Mouse (Mus musculus): Measurements from ENCODE around the gene Atxn7l2. TPM values are rescaled to one million over a fixed set of nuclear protein-coding genes. Genes with fewer than 3 reads are reported as not detected.

Gene Atxn7l2
- total RNA-seq, 2 experiments from 2014 or later = 22.5 to 23.0 TPM

DNA sequence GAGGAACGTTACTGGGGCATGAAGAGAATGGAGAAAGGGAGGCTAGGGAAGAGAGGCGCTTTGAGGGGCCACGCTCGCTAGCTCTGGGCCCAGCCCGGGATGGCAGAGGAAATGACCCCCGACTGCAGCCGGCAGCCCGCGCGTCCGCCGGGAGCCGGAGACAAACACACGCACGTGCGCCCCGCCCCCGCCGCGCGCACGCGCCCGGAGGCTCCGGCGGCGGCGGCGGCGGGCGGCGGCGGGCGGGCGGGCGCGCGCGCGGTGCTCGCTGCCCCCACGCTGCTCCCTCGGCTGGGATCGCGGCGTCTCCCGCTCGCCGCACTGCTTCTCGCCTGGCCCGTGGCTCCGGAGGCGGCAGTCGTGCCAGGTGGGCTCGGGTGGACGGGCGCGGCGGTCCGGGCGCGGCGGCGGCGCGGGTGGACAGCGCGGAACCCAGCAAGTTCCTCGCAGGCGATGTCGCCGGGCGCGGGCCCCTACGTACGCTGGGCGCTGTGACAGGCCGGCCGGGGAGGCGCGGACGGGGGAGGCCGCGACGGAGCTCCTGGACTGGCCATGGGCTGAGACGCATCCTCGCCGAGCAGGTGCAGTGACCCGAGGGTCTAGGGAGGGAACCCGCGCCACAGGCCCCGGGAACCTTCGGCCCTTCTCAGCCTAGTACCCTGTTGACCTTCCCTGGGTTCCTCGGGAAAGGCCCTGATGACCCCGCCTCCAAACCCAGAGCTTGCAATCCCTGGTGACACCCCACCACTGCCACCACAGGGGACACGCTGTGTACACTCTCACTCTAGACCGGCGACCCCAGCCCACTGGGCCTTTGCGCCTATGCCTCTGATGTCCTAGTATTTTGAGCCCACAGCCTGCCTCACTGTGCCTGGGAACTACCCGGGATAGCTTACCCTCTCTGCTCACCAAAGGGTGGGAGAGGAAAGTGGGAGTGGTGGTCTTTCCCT, 24.4 kb downstream of the Atxn7l2 start, which contains the start of gene Amigo1:
Amigo1 (plus strand) TSS at position 238 of the 950 bp plus-strand sequence.
- intact Hi-C loops (cut with DNase I) = loop anchor here (2.0 kb wide), 1 partner anchor 24 kb away; the partner anchor contains the start of gene Atxn7l2
- DNase-seq (ENCODE audit: low spot score in 2 of 2) = no peak

DNA sequence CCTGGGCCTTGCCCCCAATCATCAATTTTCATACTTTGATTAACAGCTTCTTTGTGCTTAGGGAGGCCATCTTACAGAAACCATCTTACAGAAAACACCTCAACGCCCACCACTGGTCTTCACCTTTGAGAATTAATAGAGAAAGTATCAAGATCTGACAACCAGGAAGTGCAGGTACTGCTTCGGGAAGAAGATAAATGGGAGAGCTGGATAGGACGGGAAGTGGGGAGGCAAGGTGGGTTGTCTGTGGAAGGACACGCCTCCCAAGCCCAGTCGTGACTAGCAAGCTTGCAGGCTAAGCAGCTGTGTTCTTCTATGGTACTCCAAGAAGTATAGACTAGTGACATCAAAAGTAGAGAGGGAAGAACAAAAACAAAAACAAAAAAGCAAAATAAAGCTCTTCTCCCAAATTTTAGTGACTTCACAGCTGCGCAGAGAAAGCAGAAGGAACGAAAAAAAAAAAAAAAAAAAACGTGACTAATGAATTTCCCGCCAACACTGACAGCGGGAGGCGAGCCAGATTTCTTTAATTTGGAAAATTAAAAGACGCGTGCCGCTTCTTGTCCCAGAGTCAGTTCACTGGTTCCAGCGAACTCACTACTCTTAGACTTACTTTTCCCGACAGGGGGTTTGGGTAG, 25.2 kb downstream of the Atxn7l2 start:
- DNase-seq (ENCODE audit: low spot score in 2 of 2) = no peak
- intact Hi-C loops (cut with DNase I) = loop anchor here (2.0 kb wide), 1 partner anchor 25 kb away; the partner anchor contains the start of gene Atxn7l2

DNA sequence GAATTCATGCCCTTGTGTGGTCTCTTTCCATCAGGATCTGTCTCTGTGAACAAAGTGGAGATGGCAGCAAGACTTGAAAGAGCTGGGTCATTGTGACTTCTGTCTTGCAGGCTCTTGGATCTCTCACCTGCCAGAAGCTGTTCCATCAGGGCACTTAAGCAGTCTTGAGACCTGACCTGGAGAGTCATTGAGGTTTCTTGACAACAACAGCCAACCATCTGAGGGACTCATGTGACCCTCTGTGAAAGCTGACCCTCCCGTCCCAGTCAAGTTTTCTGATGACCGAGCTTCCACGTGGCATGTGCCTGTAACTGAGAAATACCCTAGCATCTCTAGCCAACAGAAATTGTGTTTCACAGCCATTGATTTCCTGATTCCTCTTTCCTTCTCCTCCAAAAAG, 26.0 kb downstream of the Atxn7l2 start:
- no peak for DNase-seq (ENCODE audit: low spot score in 2 of 2)

DNA sequence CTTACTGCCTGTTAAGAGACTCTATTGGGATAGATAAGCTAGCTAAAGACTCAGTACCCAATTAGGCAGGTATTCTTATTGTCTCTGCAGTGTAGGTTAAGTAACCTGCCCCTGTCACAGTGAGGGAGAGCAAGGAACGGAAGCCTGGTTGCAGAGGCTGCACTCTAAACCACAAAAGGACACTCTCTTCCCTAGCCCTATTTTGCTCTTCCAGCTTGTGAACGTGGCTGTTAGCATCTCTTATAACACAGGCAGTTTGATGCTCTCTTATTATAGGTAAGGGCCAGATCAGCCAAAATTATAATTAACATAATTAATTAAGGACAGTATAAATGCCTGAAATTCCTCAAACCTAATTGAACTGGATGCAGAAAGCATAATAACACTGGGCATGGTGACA, 30.2 kb downstream of the Atxn7l2 start:
- intact Hi-C loops (cut with DNase I) = no loop called here
- no peak for DNase-seq (ENCODE audit: low spot score in 2 of 2)

More for the DNA sequence above, 26.0 kb downstream of the Atxn7l2 start:
- intact Hi-C loops (cut with DNase I) = no loop called here

DNA sequence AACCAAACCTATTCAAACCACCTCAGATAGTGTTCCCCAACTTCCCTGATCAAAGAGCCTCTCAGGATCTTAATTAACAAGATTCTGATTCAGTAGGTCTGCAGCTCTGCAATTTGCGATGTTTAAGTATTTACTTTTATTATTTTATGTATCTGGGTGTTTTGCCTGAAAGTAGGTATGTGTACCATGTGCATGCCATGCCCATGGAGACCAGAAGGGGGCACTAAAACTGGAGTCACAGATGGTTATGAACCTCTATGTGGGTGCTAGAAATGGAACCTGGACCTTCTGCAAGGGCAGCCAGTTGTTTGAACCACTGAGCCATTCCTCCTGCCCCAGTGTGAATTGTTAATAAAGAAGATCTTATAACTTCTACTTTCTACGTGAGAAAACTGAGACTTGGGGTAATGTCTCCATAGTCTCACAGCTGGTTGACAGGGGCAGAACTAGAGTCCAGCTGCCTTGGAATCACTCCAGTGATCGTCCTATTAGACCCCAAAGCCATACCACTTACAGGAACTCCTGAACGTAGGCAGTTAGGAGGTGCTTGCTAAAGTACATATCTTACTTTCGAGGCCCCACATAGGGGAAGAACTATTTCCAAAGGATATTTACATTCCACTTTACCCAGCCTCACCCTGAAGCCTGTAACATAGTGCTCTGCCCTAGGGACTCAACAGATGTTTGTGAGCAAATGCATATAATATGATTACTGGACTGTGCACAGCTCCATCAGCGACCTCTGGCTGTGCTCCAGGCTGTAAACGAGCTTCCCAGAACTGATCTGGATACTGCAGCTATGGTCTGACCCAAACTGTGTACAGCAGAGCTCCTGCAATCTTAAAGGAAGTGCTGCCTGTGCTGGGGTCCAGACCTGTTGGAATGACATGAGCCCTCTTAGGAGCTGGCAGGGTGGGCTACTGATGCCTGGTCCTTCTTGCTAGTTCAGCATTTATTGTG, 31.7 kb downstream of the Atxn7l2 start:
- DNase-seq (ENCODE audit: low spot score in 2 of 2) = no peak
- intact Hi-C loops (cut with DNase I) = no loop called here

DNA sequence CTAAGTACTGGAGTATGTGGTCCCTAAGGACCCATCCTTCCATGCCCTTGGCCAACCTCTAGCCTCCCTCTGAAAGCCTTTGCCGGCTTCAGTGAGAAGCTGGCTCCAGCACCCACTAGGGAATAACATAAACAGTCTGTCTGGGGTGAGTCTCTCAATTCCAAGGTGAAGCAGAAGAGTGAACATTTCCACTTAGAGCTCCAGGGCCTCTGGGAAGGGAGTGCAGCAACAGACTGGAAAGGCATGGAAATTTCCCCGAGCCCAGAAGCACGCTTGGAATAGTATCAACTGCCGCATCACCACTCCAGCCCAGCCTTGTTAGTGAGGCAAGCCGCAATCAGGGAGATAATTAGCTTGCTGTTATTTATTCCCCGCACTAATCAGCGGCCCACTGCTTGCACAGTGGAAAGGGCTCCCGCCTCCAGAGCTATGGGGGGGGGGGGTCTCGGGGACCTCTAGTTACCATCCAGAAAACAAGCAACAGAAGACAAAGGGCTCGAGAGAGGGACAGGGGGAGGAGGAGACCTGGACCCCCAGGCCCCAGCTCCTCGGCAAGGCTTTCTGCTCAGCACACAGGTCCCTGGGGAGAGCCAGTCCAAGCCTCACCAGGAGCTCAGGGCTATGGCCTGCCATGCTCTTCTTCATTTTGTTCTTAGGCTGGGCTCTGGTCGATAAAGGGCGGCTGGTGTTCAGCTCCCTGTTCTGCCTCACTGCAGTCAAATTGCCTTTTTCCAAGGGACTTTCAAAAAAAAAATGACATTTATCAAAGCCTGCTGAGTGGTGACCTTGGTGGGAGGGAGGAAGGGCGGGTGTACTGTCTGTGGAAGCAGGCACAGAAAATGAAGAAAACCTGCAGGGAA, 35.8 kb downstream of the Atxn7l2 start:
- intact Hi-C loops (cut with DNase I) = no loop called here
- DNase-seq (ENCODE audit: low spot score in 2 of 2) = peak; percentile 71 to 72

DNA sequence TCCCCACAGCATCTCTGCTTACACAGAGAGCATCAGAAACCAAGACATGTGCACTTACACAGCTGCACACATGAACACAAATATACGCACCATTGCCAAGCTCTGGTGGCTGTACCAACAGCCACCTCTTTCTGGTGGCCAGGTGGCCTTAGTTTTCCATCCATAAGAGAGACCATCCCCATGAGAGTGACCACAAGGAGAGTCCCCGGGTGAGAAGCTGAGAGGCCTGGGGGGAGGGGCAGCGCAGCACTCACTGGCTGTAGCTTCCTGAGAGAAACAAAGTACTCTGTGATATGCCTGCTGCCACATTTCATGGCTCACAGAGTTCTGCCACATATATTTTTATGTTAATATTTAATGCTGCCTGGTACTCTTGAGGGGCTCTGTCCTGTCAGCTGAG, 41.5 kb downstream of the Atxn7l2 start:
- intact Hi-C loops (cut with DNase I) = no loop called here
- DNase-seq (ENCODE audit: low spot score in 2 of 2) = no peak

- no peak for DNase-seq (ENCODE audit: low spot score in 2 of 2)
- intact Hi-C loops (cut with DNase I) = no loop called here
Observed at GRCm38 (mm10) chr3:108167499-108167898, 43.2 kb downstream of the Atxn7l2 start.

- intact Hi-C loops (cut with DNase I) = no loop called here
- peak; percentile 53 to 79 for DNase-seq (ENCODE audit: low spot score in 2 of 2)
Observed at GRCm38 (mm10) chr3:108166486-108167211, 44.1 kb downstream of the Atxn7l2 start.

DNA sequence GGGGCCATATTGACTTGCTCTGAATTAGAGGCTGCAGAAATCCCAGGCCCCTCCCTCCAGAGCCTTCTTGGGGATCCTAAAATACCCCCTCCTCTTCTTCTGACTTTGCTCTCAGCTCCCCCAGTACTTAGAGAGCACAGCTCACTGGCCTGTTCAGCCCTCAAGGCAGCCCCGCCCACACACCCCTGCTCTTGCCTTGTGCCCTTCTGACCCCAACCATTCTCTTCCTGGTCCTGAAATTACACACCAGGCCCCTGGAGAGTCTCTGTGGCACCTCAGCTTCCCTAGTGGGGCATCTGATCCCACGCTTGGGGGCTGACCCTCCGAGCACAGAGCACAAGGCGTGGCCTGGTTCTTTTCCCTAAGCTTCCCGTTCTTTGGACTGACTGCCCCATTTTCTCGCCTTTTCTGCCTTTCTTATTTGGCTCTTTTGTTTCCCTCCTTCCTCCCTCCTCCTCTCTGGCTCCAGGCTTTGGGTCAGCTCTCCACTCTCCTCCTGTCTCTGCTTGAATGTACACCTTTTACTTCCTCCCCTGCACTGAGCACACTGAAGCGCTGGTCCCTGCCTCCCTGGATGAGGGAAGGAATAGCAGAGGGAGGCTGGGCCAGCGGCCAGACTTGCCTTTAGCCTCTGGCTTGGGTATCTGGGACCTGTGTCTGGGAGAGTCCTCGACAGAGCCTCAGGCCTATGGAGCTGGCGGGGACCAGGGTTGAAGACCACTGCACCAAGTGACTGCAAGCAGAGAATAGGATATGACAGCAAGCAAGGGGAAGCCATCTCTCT, 45.0 kb downstream of the Atxn7l2 start:
- intact Hi-C loops (cut with DNase I) = loop anchor here (2.0 kb wide), 1 partner anchor 37 kb away; no protein-coding TSS in a partner anchor
- no peak for DNase-seq (ENCODE audit: low spot score in 2 of 2)

- intact Hi-C loops (cut with DNase I) = loop anchor here (2.0 to 5.0 kb wide), 4 partner anchors 38 to 222 kb away; partner anchors contain the start of gene Psma5
- peak; percentile 89 to 92 for DNase-seq (ENCODE audit: low spot score in 2 of 2)
Observed at GRCm38 (mm10) chr3:108164807-108165206, 45.9 kb downstream of the Atxn7l2 start.

DNA sequence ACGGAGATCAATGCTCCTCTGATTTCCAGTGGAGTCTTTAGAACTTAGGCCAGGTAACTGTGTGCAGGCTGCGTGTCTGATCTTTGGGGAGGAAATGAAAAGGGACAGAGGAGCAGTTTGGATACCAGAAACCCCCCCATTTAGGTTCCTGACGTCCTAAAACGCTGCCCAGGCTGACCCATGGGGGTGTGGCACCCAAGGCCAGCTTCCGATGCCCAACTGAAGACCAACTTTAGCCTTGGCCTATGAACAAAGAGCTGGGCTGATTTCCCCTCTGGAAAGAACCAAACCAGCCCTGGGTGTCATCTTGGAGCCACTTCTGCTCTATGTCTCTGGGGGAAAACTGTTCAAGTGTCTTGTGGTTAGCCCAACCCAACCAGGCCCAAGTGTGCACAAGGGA, 46.6 kb downstream of the Atxn7l2 start:
- intact Hi-C loops (cut with DNase I) = loop anchor here (2.0 to 5.0 kb wide), 4 partner anchors 39 to 223 kb away; partner anchors contain the start of gene Psma5

DNA sequence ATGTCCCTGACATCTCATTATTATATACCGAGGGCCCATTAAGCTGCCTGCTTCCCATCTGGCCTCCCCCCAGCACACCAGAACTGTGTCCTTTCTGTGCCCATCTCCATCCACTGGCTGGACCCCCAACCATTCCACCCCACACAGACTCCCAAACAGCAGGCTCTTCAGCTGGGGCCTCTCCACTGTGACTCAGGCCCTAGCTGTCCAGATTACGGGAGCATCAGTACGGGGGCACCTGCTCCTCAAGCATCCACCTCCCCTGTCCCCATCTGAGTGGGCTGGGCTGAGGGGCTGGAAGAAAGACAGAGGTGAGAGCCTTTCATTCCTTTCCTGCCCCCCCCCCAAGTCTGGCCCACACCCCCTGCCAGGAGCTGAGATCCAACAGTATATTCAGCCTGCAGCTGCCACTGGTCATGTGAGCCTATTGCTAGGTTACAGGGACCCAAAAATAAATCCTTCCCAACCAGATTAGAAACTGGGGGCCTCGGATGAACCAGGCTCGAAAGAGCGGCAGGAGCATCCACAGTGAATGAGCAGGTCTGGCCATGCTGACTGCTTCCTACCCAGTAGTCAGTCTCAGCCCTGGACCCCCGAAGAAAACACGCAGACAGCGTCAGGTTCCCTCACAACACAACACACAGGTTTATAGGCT, 52.2 kb downstream of the Atxn7l2 start:
- peak; percentile 77 to 88 for DNase-seq (ENCODE audit: low spot score in 2 of 2)

More for the DNA sequence above, 46.6 kb downstream of the Atxn7l2 start:
- DNase-seq (ENCODE audit: low spot score in 2 of 2) = no peak

DNA sequence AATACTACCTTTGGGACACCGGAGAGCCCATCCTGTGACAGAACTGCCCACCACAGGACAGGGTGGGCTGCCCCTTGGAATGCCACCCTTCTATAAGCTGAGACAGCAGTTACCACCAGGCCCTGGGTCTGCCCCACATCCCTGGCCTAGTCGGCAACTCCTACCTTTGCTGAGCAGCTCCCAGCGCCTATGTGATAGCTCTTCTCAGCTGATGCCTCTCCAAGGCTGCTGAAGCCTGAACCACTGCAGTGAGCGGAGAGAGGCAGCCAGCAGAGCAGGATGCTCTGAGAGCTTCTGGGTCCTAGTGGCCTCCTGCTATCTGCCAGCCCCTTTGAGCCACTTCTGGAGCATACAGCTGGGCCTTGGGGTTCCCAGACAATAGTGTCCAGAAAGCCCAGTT, 56.1 kb downstream of the Atxn7l2 start, which contains the start of gene Gpr61:
Gpr61 (minus strand) TSS at position 227 of the 400 bp plus-strand sequence.
- intact Hi-C loops (cut with DNase I) = no loop called here
- peak; percentile 80 to 82 for DNase-seq (ENCODE audit: low spot score in 2 of 2)

More for the DNA sequence above, 52.2 kb downstream of the Atxn7l2 start:
- intact Hi-C loops (cut with DNase I) = no loop called here

DNA sequence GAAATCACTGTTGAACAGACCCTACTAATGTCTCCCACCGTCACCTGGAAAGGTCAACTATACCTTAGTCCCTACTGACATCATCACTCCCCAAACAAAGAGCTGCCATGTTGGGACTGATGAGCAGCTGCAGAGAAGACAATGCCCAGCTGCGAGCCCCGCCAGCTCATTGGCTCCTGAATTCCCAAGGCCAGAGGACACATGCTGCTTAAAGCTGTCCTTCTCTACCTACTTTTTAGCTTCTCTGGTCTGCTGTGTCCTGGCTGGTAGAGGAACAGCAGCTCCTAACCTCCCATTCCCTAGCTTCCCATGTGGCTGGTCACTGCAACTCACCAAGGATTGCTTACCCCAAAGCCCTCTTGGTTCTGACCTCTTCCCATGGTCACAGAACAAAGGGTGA, 58.4 kb downstream of the Atxn7l2 start:
- DNase-seq (ENCODE audit: low spot score in 2 of 2) = no peak
- intact Hi-C loops (cut with DNase I) = no loop called here

Data from left cerebral cortex, postnatal 14 days (tissue).